Mouse (Mus musculus) liver, embryonic 11.5 days (tissue): ENCODE measurements around the gene Hamp. TPM values are rescaled to one million over a fixed set of nuclear protein-coding genes. Genes with fewer than 3 reads are reported as not detected.

Experiments used
- ATAC-seq: fragments of 200-750 bp; cut with Nextera tagmentation; replicated peaks from 2 replicates; pipeline ENCODE4 v1.8.0; 2017; ENCODE audit warnings: moderate number of reproducible peaks, mild to moderate bottlenecking, moderate TSS enrichment, moderate library complexity; ENCODE audit not compliant: low FRiP score
- DNase-seq: peaks from one replicate; pipeline ENCODE4 v3.0.0-alpha.2; 2017; ENCODE audit warnings: low spot score
- H3K27ac ChIP-seq: fragments of 300-500 bp; sonication (generic); 2 replicates; pipeline ENCODE4 v1.5.1; 2014; ENCODE audit warnings: mild to moderate bottlenecking, low read depth, low read length, control low read depth
- H3K27me3 ChIP-seq: fragments of 300-500 bp; sonication (generic); replicated peaks from 2 replicates; pipeline ENCODE4 v1.6.1; 2014; ENCODE audit warnings: low read length, mixed read lengths; ENCODE audit not compliant: control insufficient read depth, insufficient read depth
- H3K36me3 ChIP-seq: fragments of 300-500 bp; sonication (generic); 2 replicates; pipeline ENCODE4 v1.6.1; 2014; ENCODE audit warnings: mild to moderate bottlenecking, low read length, moderate library complexity, mixed read lengths; ENCODE audit not compliant: control insufficient read depth, insufficient read depth
- H3K4me1 ChIP-seq: fragments of 300-500 bp; sonication (generic); replicated peaks from 2 replicates; pipeline ENCODE4 v1.6.1; 2014; ENCODE audit warnings: low read length, mixed read lengths; ENCODE audit not compliant: control insufficient read depth, insufficient read depth
- H3K4me2 ChIP-seq: fragments of 300-500 bp; sonication (generic); 2 replicates; pipeline ENCODE4 v1.6.1; 2014; ENCODE audit warnings: mild to moderate bottlenecking, control low read depth, moderate library complexity
- H3K4me3 ChIP-seq: fragments of 300-500 bp; sonication (generic); 2 replicates; pipeline ENCODE4 v1.5.1; 2014; ENCODE audit warnings: low read depth, low read length, control low read depth
- H3K9ac ChIP-seq: fragments of 300-500 bp; sonication (generic); 2 replicates; pipeline ENCODE4 v1.6.1; 2014; ENCODE audit warnings: low read depth, low read length, control low read depth
- H3K9me3 ChIP-seq: fragments of 300-500 bp; sonication (generic); 2 replicates; pipeline ENCODE4 v1.6.1; 2016; ENCODE audit warnings: low read length, inconsistent platforms, mixed read lengths; ENCODE audit not compliant: control insufficient read depth
- WGBS: fragments of 180-500 bp; shearing (Covaris S2); extraction: QIAGEN DNeasy Blood & Tissue Kit; methylation state at CpG from one replicate; pipeline ENCODE4 v1.1.7; 2014; 5-methylcytosine and 5-hydroxymethylcytosine counted together
- polyA plus RNA-seq: library from polyadenylated mRNA; unstranded; fragments of >200 nt; fragmentation: Nextera tagmentation; extraction: Ambion mirVana; gene quantifications from 2 replicates; pipeline ENCODE4 v1.2.1, GENCODE M21; 2014

Gene Hamp
- polyA plus RNA-seq, 1 experiment from 2014 or later, result not detected

- DNase-seq, result no peak
- H3K9me3 ChIP-seq, result no peaks in the 10 kb centered on the region
- peak overlapping the region; percentile 97 for H3K9ac ChIP-seq
- 77% methylated on average over 28 of the region's 28 CpGs for WGBS
- no peaks in the 10 kb centered on the region for H3K27me3 ChIP-seq
- H3K4me3 ChIP-seq, result peak overlapping the region; percentile 88
- peak overlapping the region; percentile 87 for H3K27ac ChIP-seq
- peak overlapping the region; percentile 91 for H3K4me2 ChIP-seq
- H3K4me1 ChIP-seq, result peaks cover 19% of the 10 kb centered on the region
- no peak for ATAC-seq
- H3K36me3 ChIP-seq, result peaks cover 16% of the 10 kb centered on the region
Observed at GRCm38 (mm10) chr7:30958109-30958865, 14.5 kb upstream of the Hamp start.

- Histone ChIP-seq H3K4me3 (peak overlapping the region; percentile 88), H3K9ac (peak overlapping the region; percentile 97), H3K27ac (peak overlapping the region; percentile 87), H3K9me3 (no peaks in the 10 kb centered on the region), H3K4me1 (peaks cover 19% of the 10 kb centered on the region), H3K27me3 (no peaks in the 10 kb centered on the region), H3K4me2 (peak overlapping the region; percentile 91), H3K36me3 (peaks cover 16% of the 10 kb centered on the region)
- under 1% methylated on average over 43 of the region's 43 CpGs for WGBS
- DNase-seq (peak; percentile 90), ATAC-seq (peak; percentile 76)
Observed at GRCm38 (mm10) chr7:30957367-30957783, 13.5 kb upstream of the Hamp start.

- Histone ChIP-seq H3K9ac (peak within 1 kb of the TSS; percentile 97), H3K27ac (peak within 1 kb of the TSS; percentile 87), H3K4me1 (peaks cover 19% of the 10 kb centered on the region), H3K36me3 (peaks cover 16% of the 10 kb centered on the region), H3K4me2 (peak within 1 kb of the TSS; percentile 91), H3K27me3 (no peaks in the 10 kb centered on the region), H3K4me3 (peak within 1 kb of the TSS; percentile 88), H3K9me3 (no peaks in the 10 kb centered on the region)
- under 1% methylated on average over 54 of the region's 82 CpGs for WGBS
- ATAC-seq, result peak; percentile 49
- peak; percentile 82 for DNase-seq
Observed at GRCm38 (mm10) chr7:30956756-30957366, 13.0 kb upstream of the Hamp start, which contains the start of gene Usf2. Gene Usf2 (minus strand): TSS chr7:30956803.

GRCm38 (mm10) chr7:30956357-30956751 is 12.5 kb upstream of the Hamp start:
- Histone ChIP-seq H3K27me3 (no peaks in the 10 kb centered on the region), H3K4me2 (peak overlapping the region; percentile 91), H3K36me3 (peaks cover 16% of the 10 kb centered on the region), H3K27ac (peak overlapping the region; percentile 87), H3K4me3 (peak overlapping the region; percentile 88), H3K9me3 (no peaks in the 10 kb centered on the region), H3K9ac (peak overlapping the region; percentile 97), H3K4me1 (peaks cover 19% of the 10 kb centered on the region)
- ATAC-seq (peak; percentile 28), DNase-seq (no peak)
- WGBS, result 0% methylated on average over 42 of the region's 49 CpGs

GRCm38 (mm10) chr7:30955584-30956356 is 11.9 kb upstream of the Hamp start:
- peaks cover 19% of the 10 kb centered on the region for H3K4me1 ChIP-seq
- peak overlapping the region; percentile 97 for H3K9ac ChIP-seq
- H3K36me3 ChIP-seq, result peaks cover 18% of the 10 kb centered on the region
- peak overlapping the region; percentile 87 for H3K27ac ChIP-seq
- no peaks in the 10 kb centered on the region for H3K27me3 ChIP-seq
- ATAC-seq (peak; percentile 71), DNase-seq (peak; percentile 86)
- H3K4me3 ChIP-seq, result peak overlapping the region; percentile 88
- peak overlapping the region; percentile 91 for H3K4me2 ChIP-seq
- under 1% methylated on average over 64 of the region's 64 CpGs for WGBS
- H3K9me3 ChIP-seq, result no peaks in the 10 kb centered on the region

GRCm38 (mm10) chr7:30954971-30955520 is 11.2 kb upstream of the Hamp start:
- Histone ChIP-seq H3K9me3 (no peaks in the 10 kb centered on the region), H3K36me3 (peaks cover 22% of the 10 kb centered on the region), H3K27me3 (no peaks in the 10 kb centered on the region), H3K4me3 (peak overlapping the region; percentile 88), H3K4me1 (peaks cover 19% of the 10 kb centered on the region), H3K9ac (peak overlapping the region; percentile 97; the same call in 1 of the 2 replicates), H3K4me2 (peak overlapping the region; percentile 91), H3K27ac (no peak overlapping the region)
- WGBS, result 90% methylated on average over 12 of the region's 12 CpGs
- ATAC-seq (no peak), DNase-seq (no peak)

GRCm38 (mm10) chr7:30954036-30954435 is 10.2 kb upstream of the Hamp start:
- no peak for ATAC-seq
- Histone ChIP-seq H3K27me3 (no peaks in the 10 kb centered on the region), H3K4me1 (peaks cover 19% of the 10 kb centered on the region), H3K9ac (no peak overlapping the region), H3K4me2 (no peak overlapping the region), H3K27ac (no peak overlapping the region), H3K9me3 (no peaks in the 10 kb centered on the region), H3K36me3 (peaks cover 24% of the 10 kb centered on the region), H3K4me3 (no peak overlapping the region)
- WGBS, result 71% methylated on average over 3 of the region's 3 CpGs
- no peak for DNase-seq

GRCm38 (mm10) chr7:30953459-30953858 is 9.6 kb upstream of the Hamp start:
- no peak overlapping the region for H3K4me2 ChIP-seq
- no peaks in the 10 kb centered on the region for H3K27me3 ChIP-seq
- no peak overlapping the region for H3K9ac ChIP-seq
- ATAC-seq, result no peak
- peaks cover 26% of the 10 kb centered on the region for H3K36me3 ChIP-seq
- peaks cover 18% of the 10 kb centered on the region for H3K4me1 ChIP-seq
- H3K27ac ChIP-seq, result no peak overlapping the region
- H3K4me3 ChIP-seq, result no peak overlapping the region
- H3K9me3 ChIP-seq, result no peaks in the 10 kb centered on the region
- 75% methylated on average over 6 of the region's 6 CpGs for WGBS
- DNase-seq, result no peak
